Mouse (Mus musculus): ENCODE data around the gene Suco. TPM values are rescaled to one million over a fixed set of nuclear protein-coding genes. Genes with fewer than 3 reads are reported as not detected.
A peak's percentile ranks its signal among the peaks of the same experiment; 100 is the strongest.

Suco gene
- polyA plus RNA-seq, 1 experiment from 2014 or later: 21.9 TPM

DNA sequence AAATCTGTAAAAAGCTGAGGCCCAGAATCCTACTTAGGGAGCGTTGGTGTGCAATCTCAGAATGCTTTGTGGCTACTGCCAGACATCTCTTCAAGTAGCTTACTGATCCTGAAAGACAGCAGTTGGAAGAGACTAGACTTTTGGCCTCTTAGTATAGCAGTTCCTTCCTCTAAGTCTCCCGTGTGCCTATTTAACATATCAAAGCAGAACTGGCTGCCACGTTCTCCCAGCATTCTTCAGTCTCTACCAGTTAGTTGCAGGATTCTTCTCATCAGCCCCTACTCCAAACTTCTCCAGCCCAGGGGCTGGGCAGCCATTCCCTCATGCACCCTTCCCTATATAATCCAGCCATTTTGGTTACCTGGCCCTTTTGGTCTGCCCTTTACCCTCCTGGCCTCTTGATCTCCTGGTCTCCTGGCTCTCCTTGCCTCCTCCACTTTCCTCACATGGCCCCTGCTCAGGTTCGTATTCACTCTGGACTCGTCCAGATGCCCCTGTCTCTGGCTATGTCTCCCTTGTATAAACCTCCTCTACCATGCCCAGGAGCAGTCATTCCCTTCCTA lies 1.2 kb upstream of the Suco start:
- 20% methylated on average over 5 of the region's 5 CpGs for WGBS
- DNase-seq (ENCODE audit: low spot score): no peak

DNA sequence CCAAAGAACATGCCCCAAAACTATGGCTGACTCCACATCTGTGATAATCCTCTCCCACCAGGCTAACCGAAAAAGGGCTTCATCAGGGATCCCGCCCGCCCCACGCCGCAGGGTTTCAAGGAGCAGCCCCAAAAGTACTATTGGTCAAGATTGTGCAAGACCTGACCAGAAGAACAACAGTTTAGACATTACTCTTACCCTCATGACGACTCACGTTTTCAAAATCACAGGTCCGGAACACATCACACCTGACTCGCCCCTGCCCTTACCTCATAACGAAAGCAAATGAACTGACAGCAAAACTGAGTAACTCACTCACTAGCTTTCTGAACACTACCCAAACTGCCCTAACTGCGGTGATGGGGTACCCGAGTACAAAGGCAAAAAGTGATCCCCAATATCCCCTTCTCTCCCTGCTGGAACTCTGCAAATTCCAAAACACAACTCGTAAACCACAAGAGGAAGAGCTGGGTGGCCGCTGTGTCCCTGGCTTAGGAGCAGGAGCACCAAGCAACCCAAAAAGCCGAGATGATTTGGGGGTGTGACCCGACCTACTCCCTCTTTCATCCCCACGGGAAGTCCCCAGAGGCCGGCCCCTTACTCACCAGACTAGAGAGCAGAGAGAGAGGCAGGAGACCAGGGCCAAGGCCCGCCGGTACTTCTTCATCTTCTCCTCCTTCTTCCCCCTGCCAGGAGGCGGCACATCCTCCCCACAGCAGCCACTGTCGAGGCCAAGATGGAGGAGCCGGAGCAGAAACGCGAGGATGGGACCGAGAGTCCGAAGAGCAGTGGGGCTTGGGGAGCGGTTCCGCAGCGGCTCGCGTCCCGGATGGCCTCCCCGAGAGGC lies 553 bp downstream of the Suco start:
- no peaks in the 10 kb centered on the region for H3K36me3 ChIP-seq
- peak overlapping the region; percentile 85 for H3K4me3 ChIP-seq
- DNase-seq (ENCODE audit: low spot score): no peak
- peaks cover 27% of the 10 kb centered on the region for H3K4me1 ChIP-seq (replicated peaks)
- peak overlapping the region; percentile 97 for H3K27ac ChIP-seq
- H3K27me3 ChIP-seq (ENCODE audit: insufficient read depth, poor library complexity, severe bottlenecking): no peaks in the 10 kb centered on the region
- no peaks in the 10 kb centered on the region for H3K9me3 ChIP-seq
- under 1% methylated on average over 34 of the region's 34 CpGs for WGBS

More for the DNA sequence above, 1.2 kb upstream of the Suco start:
- Histone ChIP-seq H3K4me1 (replicated peaks) (peaks cover 27% of the 10 kb centered on the region), H3K36me3 (no peaks in the 10 kb centered on the region), H3K9me3 (no peaks in the 10 kb centered on the region), H3K4me3 (peak overlapping the region; percentile 85), H3K27ac (peak overlapping the region; percentile 97), H3K27me3 (ENCODE audit: insufficient read depth, poor library complexity, severe bottlenecking) (no peaks in the 10 kb centered on the region)

DNA sequence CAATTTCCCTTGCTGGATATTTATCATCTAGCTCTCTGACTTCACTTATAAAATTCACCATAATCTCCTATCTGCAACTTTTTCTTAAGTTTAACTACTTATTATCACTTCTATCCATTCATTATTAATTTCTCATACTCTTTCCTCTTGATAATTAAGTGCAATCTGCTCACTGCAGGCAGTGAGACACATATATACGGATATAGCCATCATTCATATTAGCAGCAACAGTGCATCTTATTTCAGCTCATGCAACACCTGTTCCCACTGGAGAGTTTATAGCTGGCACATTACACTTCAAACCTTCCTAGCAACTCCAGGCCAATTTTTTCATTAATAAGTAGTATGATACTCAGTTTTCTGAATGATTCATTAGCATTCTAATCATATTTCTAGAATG lies 7.1 kb downstream of the Suco start:
- no peak for DNase-seq (ENCODE audit: low spot score)
- Histone ChIP-seq H3K27me3 (ENCODE audit: insufficient read depth, poor library complexity, severe bottlenecking) (no peaks in the 10 kb centered on the region), H3K4me3 (no peak overlapping the region), H3K27ac (no peak overlapping the region), H3K9me3 (no peaks in the 10 kb centered on the region), H3K4me1 (replicated peaks) (peaks cover 10% of the 10 kb centered on the region), H3K36me3 (no peaks in the 10 kb centered on the region)
- 88% methylated on average over 1 of the region's 1 CpGs for WGBS

DNA sequence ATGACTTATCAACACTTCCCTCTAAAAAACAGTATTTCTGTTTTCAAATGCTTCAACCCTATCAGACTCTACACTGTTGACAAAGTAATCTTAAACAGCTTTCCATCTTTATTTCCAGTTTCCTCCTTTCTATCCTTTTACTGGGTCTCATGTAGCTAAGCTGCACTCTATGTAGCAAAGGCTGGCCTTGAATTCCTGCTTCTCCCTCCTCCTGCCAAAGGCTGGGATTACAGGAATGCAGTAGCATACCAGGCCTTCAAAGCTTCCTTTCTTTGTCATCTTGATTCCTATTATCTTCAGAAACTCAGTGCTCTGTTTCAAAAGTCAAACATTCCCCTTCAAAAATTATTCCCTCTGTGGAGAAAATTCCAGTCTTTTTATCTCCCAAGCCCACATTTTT lies 8.1 kb downstream of the Suco start:
- no peak for DNase-seq (ENCODE audit: low spot score)
- Histone ChIP-seq H3K27me3 (ENCODE audit: insufficient read depth, poor library complexity, severe bottlenecking) (no peaks in the 10 kb centered on the region), H3K9me3 (no peaks in the 10 kb centered on the region), H3K27ac (no peak overlapping the region), H3K4me3 (no peak overlapping the region), H3K36me3 (no peaks in the 10 kb centered on the region), H3K4me1 (replicated peaks) (0 out of 2 replicates have a peak, but pooled peaks cover 2% of the 10 kb centered on the region)

DNA sequence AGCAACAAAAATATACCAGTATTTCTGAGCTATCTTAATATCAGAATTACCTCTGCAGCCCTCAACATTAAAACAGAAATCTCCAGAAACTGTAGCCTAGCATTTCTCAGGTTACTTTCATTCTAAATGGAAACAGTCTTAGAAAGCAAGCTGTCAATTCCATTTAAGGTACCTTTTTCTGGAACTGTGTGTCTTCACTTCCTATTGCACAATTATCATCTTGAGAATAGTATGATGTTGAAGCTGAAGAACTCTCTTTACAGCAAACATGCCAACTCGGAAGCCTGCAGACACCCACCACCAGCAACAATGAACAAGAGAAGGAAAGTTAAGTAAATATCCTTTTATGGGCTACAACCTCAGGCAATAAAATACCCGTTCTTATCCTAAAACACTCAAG lies 12.7 kb downstream of the Suco start:
- Histone ChIP-seq H3K27me3 (ENCODE audit: insufficient read depth, poor library complexity, severe bottlenecking) (no peaks in the 10 kb centered on the region), H3K36me3 (no peaks in the 10 kb centered on the region), H3K4me1 (replicated peaks) (0 out of 2 replicates have a peak, but pooled peaks cover 2% of the 10 kb centered on the region), H3K4me3 (no peak overlapping the region), H3K9me3 (no peaks in the 10 kb centered on the region), H3K27ac (no peak overlapping the region)
- no peak for DNase-seq (ENCODE audit: low spot score)
- WGBS: 88% methylated on average over 2 of the region's 2 CpGs

DNA sequence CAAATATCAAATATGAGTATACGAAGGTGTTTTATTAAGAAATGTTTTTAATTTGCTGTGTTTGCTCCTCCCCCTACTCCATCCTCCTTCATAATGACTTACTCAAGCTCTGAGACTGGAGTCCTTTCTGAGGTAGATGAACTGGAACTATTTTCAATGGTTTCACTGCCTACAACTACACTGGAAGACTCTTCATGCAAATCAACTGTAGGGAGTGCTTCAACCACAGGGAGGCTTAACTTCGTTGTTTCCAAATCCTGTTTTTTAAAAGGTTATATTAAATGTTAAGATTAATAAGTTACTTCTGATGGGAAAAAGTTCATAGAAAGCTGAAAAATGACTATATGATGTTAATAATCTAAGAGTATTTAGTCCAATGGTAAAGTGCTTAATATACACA lies 17.2 kb downstream of the Suco start:
- no peaks in the 10 kb centered on the region for H3K4me1 ChIP-seq (replicated peaks)
- no peaks in the 10 kb centered on the region for H3K27me3 ChIP-seq (ENCODE audit: insufficient read depth, poor library complexity, severe bottlenecking)
- no peak for DNase-seq (ENCODE audit: low spot score)
- no peak overlapping the region for H3K27ac ChIP-seq
- H3K4me3 ChIP-seq: no peak overlapping the region
- no peaks in the 10 kb centered on the region for H3K9me3 ChIP-seq
- H3K36me3 ChIP-seq: peaks cover 34% of the 10 kb centered on the region
- whole genome bisulfite sequencing: 97% methylated on average over 2 of the region's 2 CpGs

DNA sequence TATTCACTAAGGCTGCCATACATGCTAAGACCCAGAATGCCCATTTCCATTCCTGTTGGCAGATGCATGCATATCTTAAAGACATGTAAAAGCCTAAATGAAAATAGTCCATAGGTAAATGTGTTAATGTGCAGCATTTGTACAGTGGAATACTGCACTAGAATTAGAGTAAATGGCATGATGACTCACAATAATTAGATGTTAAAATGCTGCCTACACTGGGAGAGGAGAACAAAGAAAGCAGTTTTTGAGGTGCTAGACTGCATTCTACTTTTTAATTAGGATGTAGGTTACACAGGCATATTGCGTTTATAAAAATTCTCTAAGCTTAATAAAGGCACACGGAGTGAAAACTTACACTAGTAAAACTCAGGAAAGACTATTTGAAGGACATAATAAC lies 49.8 kb downstream of the Suco start:
- no peak for DNase-seq (ENCODE audit: low spot score)
- WGBS: over 99% methylated on average over 2 of the region's 2 CpGs
- Histone ChIP-seq H3K9me3 (no peaks in the 10 kb centered on the region), H3K27me3 (ENCODE audit: insufficient read depth, poor library complexity, severe bottlenecking) (no peaks in the 10 kb centered on the region), H3K4me3 (no peak overlapping the region), H3K36me3 (peaks cover 58% of the 10 kb centered on the region), H3K27ac (no peak overlapping the region), H3K4me1 (replicated peaks) (no peaks in the 10 kb centered on the region)

DNA sequence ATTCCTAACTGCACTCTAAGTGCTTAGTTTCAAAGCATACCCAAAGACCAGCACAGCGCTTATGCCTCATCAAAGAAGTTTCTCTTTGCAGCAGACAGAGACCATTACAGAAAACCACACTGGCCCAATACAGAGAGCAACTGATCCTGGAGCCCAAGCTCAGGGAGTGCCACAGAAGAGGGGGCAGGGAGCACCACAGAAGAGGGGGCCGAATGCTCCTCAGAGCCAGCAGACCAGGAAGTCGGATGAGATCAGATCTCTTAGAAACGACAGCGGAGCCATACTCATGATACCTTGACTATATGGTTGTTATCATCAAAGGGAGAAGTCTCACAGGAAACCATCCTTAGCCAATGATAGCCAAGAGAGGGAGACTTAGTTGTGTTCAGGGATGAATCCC lies 67.1 kb downstream of the Suco start:
- Histone ChIP-seq H3K27me3 (ENCODE audit: insufficient read depth, poor library complexity, severe bottlenecking) (no peaks in the 10 kb centered on the region), H3K36me3 (no peaks in the 10 kb centered on the region), H3K4me3 (no peak overlapping the region), H3K27ac (no peak overlapping the region), H3K4me1 (replicated peaks) (no peaks in the 10 kb centered on the region), H3K9me3 (no peaks in the 10 kb centered on the region)
- DNase-seq (ENCODE audit: low spot score): no peak
- WGBS: 90% methylated on average over 5 of the region's 5 CpGs

DNA sequence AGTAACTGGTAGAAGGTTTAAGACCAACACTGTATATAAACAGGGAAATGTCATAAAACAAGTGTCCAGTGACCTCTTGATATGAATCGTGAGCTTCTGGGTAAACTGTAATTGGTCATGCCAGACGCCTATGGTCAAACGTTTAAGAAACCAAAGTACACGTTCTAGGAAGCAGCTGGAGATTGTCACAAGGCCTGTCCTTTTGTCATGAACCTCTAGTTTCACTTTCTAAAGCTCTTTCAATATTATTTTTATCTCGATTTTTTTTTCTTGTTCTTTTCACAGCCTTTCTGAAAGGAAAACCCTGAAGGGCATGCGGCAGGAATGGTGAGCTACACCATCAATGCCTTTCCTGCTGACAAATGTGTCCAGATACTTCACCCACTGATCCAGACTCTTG lies 67.5 kb downstream of the Suco start:
- no peak overlapping the region for H3K27ac ChIP-seq
- H3K9me3 ChIP-seq: no peaks in the 10 kb centered on the region
- no peak for DNase-seq (ENCODE audit: low spot score)
- WGBS: 85% methylated on average over 6 of the region's 6 CpGs
- H3K4me3 ChIP-seq: no peak overlapping the region
- H3K36me3 ChIP-seq: no peaks in the 10 kb centered on the region
- H3K4me1 ChIP-seq (replicated peaks): no peaks in the 10 kb centered on the region
- no peaks in the 10 kb centered on the region for H3K27me3 ChIP-seq (ENCODE audit: insufficient read depth, poor library complexity, severe bottlenecking)

DNA sequence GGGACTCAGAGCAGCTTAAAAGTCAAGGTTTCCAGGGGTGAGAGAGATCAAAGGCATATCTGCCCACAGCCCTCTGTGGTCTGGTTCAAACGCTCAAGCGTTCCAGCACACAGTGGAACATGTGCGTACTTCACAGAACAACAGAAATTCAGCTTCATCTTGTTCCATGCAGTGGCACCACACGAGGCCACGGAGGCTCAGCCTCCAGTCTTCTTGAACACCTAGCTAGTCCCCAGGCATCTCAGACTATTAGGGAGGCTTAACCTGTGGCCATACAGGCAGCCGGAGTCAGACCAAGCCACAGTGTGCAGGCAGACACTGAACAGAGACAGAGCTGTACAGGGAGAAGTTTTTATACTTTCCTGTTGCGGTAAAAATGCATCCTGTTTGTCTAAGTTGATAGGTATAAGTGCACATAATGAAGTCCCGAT lies 71.9 kb downstream of the Suco start:
- WGBS: 90% methylated on average over 8 of the region's 8 CpGs
- no peak for DNase-seq (ENCODE audit: low spot score)
- Histone ChIP-seq H3K27me3 (ENCODE audit: insufficient read depth, poor library complexity, severe bottlenecking) (no peaks in the 10 kb centered on the region), H3K4me1 (replicated peaks) (no peaks in the 10 kb centered on the region), H3K9me3 (no peaks in the 10 kb centered on the region), H3K27ac (no peak overlapping the region), H3K4me3 (no peak overlapping the region), H3K36me3 (no peaks in the 10 kb centered on the region)

DNA sequence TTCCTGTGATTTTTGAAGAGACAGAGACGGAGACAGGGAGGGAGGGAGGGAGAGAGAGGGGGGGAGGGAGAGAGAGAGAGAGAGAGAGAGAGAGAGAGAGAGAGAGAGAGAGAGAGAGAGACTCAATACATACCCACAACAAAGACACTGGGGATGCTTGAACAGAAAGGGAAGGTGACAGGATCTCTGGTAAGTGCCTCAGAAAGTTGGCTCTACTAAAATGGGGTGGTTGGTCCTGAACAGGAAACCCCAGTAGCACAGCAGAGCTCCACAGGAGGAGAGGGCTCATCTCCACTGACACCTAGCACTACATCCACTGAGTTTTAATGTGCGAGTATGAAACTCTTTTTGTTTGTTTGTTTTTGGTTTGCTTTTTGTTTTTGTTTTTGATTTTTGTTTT lies 75.2 kb downstream of the Suco start:
- 85% methylated on average over 2 of the region's 2 CpGs for WGBS
- Histone ChIP-seq H3K27ac (no peak overlapping the region), H3K27me3 (ENCODE audit: insufficient read depth, poor library complexity, severe bottlenecking) (no peaks in the 10 kb centered on the region), H3K36me3 (no peaks in the 10 kb centered on the region), H3K4me1 (replicated peaks) (no peaks in the 10 kb centered on the region), H3K9me3 (no peaks in the 10 kb centered on the region), H3K4me3 (no peak overlapping the region)
- no peak for DNase-seq (ENCODE audit: low spot score)

DNA sequence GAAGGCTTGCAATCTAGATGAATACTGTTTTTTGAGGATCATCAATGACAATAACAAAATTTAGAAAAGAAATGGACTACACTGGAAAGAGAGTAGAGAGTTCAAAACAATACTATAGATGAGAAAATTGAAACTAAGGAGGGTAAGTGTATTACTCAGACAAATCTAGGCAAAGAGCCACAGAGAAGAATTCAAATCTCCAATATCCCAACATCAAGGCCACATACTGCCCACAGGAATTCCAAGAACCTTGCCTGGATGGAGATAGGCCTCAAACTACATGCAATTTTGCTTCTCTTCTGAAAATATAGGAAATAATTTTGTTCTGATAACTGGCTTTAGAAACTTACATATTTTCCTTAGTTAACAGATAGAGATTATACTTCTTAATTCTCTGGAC lies 76.2 kb downstream of the Suco start:
- Histone ChIP-seq H3K4me3 (no peak overlapping the region), H3K27ac (no peak overlapping the region), H3K9me3 (no peaks in the 10 kb centered on the region), H3K36me3 (no peaks in the 10 kb centered on the region), H3K27me3 (ENCODE audit: insufficient read depth, poor library complexity, severe bottlenecking) (no peaks in the 10 kb centered on the region), H3K4me1 (replicated peaks) (no peaks in the 10 kb centered on the region)
- DNase-seq (ENCODE audit: low spot score): no peak

DNA sequence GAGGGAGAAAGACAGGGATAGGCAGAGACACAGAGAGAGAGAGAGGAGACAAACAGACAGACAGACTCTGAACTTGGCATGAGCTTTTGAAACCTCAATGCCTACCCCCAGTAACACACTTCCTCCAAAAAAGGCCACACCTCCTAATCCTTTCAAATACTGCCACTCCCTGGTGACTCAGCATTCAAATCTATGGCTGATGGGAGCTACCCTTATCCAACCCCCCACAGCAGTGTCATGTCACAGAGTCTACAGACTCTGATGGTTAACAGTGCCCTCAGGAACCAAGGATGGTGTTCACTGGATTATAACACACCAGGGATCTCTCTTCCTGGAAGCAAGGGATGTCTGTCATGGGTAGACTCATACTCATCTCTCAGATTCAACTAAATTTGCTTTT lies 76.7 kb downstream of the Suco start:
- Histone ChIP-seq H3K9me3 (no peaks in the 10 kb centered on the region), H3K27ac (no peak overlapping the region), H3K4me1 (replicated peaks) (no peaks in the 10 kb centered on the region), H3K4me3 (no peak overlapping the region), H3K27me3 (ENCODE audit: insufficient read depth, poor library complexity, severe bottlenecking) (no peaks in the 10 kb centered on the region), H3K36me3 (no peaks in the 10 kb centered on the region)
- no peak for DNase-seq (ENCODE audit: low spot score)

All from hindbrain, embryonic 10.5 days (tissue).